Mouse (Mus musculus) kidney, postnatal 14 days (tissue): ENCODE measurements around the gene Spon1.

Source experiments
- DNase-seq: peaks from one replicate; pipeline ENCODE4 v3.0.0; 2022; ENCODE audit warnings: mixed read lengths

Gene Spon1

GRCm38 (mm10) chr7:113780286-113780685 is 14.5 kb downstream of the Spon1 start:
- no peak for DNase-seq

GRCm38 (mm10) chr7:113791991-113792390 is 26.2 kb downstream of the Spon1 start:
- no peak for DNase-seq

GRCm38 (mm10) chr7:113792871-113793270 is 27.1 kb downstream of the Spon1 start:
- DNase-seq, result no peak

- DNase-seq, result no peak
These were observed 29.4 kb downstream of the Spon1 start for GRCm38 (mm10) chr7:113795209-113795608.

- no peak for DNase-seq
These were observed 31.3 kb downstream of the Spon1 start for GRCm38 (mm10) chr7:113797134-113797533.

- no peak for DNase-seq
These were observed 32.9 kb downstream of the Spon1 start for GRCm38 (mm10) chr7:113798605-113799255.

GRCm38 (mm10) chr7:113809781-113810180 is 44.0 kb downstream of the Spon1 start:
- no peak for DNase-seq

GRCm38 (mm10) chr7:113811376-113812158 is 45.8 kb downstream of the Spon1 start:
- DNase-seq, result no peak

GRCm38 (mm10) chr7:113814101-113814779 is 48.4 kb downstream of the Spon1 start:
- no peak for DNase-seq

- no peak for DNase-seq
These were observed 49.9 kb downstream of the Spon1 start for GRCm38 (mm10) chr7:113815726-113816125.

- DNase-seq, result no peak
These were observed 51.1 kb downstream of the Spon1 start for GRCm38 (mm10) chr7:113816827-113817334.

- DNase-seq, result no peak
These were observed 52.3 kb downstream of the Spon1 start for GRCm38 (mm10) chr7:113818116-113818515.

GRCm38 (mm10) chr7:113820213-113820612 is 54.4 kb downstream of the Spon1 start:
- DNase-seq, result peak; percentile 48

GRCm38 (mm10) chr7:113823026-113823425 is 57.2 kb downstream of the Spon1 start:
- DNase-seq, result no peak

GRCm38 (mm10) chr7:113824651-113825050 is 58.9 kb downstream of the Spon1 start:
- DNase-seq, result no peak

- no peak for DNase-seq
These were observed 59.9 kb downstream of the Spon1 start for GRCm38 (mm10) chr7:113825498-113826205.

GRCm38 (mm10) chr7:113826510-113826909 is 60.7 kb downstream of the Spon1 start:
- DNase-seq, result no peak

- no peak for DNase-seq
These were observed 62.3 kb downstream of the Spon1 start for GRCm38 (mm10) chr7:113828122-113828571.

- no peak for DNase-seq
These were observed 62.8 kb downstream of the Spon1 start for GRCm38 (mm10) chr7:113828576-113828975.

- no peak for DNase-seq
These were observed 71.4 kb downstream of the Spon1 start for GRCm38 (mm10) chr7:113837151-113837550.

- no peak for DNase-seq
These were observed 73.6 kb downstream of the Spon1 start for GRCm38 (mm10) chr7:113839431-113839830.

- no peak for DNase-seq
These were observed 75.7 kb downstream of the Spon1 start for GRCm38 (mm10) chr7:113841521-113841920.

- no peak for DNase-seq
These were observed 77.4 kb downstream of the Spon1 start for GRCm38 (mm10) chr7:113843150-113843549.
